Comparison of ENCODE assay signal across 7 mouse cellular contexts in genomic region chr6:66962582-66963043, GRCm38 (mm10).
DNase-seq lines count a peak whose midpoint lies in the region; ATAC-seq and TF ChIP-seq lines count a peak whose summit lies in the region.

No protein-coding gene starts in this region.

- H3K79me2 ChIP-seq in heart, adult 2 months (replicated peaks; ENCODE audit: control insufficient read depth, insufficient read depth, low read length): no peaks in the 10 kb centered on the region

- no peak for TF ChIP-seq POLR2A in heart, adult 2 months (IDR thresholded peaks at IDR 0.05; ENCODE audit: insufficient read depth, low read depth, low read length)

- TF ChIP-seq EP300 in heart, adult 2 months (IDR thresholded peaks at IDR 0.05; ENCODE audit: insufficient read depth, low read depth, low read length): no peak

- H3K9me3 ChIP-seq in liver, embryonic 11.5 days (ENCODE audit: control insufficient read depth, low read length): no peaks in the 10 kb centered on the region

- no peak overlapping the region for H3K27ac ChIP-seq in heart, adult 2 months
- no peak overlapping the region for H3K27ac ChIP-seq in liver, embryonic 11.5 days (ENCODE audit: low read depth, low read length)

- no peak overlapping the region for H3K9ac ChIP-seq in heart, adult 2 months (ENCODE audit: low read depth, low read length)
- H3K9ac ChIP-seq in liver, embryonic 11.5 days (ENCODE audit: low read depth, low read length): no peak overlapping the region

- no peak overlapping the region for H3K4me3 ChIP-seq in heart, adult 2 months
- H3K4me3 ChIP-seq in liver, embryonic 11.5 days (ENCODE audit: low read depth, low read length): no peak overlapping the region

- peaks cover 11% of the 10 kb centered on the region for H3K4me1 ChIP-seq in heart, adult 2 months (ENCODE audit: control insufficient read depth, insufficient read depth, low read length)
- peaks cover 17% of the 10 kb centered on the region for H3K4me1 ChIP-seq in liver, embryonic 11.5 days (replicated peaks; ENCODE audit: control insufficient read depth, insufficient read depth, low read length)

- peak; percentile 98 for TF ChIP-seq CTCF in heart, adult 2 months (IDR thresholded peaks at IDR 0.05)

- intact Hi-C loops in heart, adult 2 months (cut with DNase I): loop anchor here (1.0 to 10.0 kb wide), 5 partner anchors 74 to 362 kb away; partner anchors contain the start of gene Gadd45a

- 14% methylated on average over 2 of the region's 2 CpGs for WGBS in heart, adult 2 months
- WGBS in liver, embryonic 11.5 days: 33% methylated on average over 2 of the region's 2 CpGs

- no peaks in the 10 kb centered on the region; the same call in 1 of the 2 replicates for H3K36me3 ChIP-seq in heart, adult 2 months (ENCODE audit: control insufficient read depth, insufficient read depth, low read length)
- no peaks in the 10 kb centered on the region for H3K36me3 ChIP-seq in liver, embryonic 11.5 days (ENCODE audit: control insufficient read depth, insufficient read depth, low read length)

- peak; percentile 75 for ATAC-seq in liver, embryonic 11.5 days (replicated peaks; ENCODE audit: low FRiP score)

- H3K4me2 ChIP-seq in liver, embryonic 11.5 days: no peak overlapping the region

- no peaks in the 10 kb centered on the region for H3K27me3 ChIP-seq in heart, adult 2 months (ENCODE audit: control insufficient read depth, insufficient read depth, low read length)
- no peaks in the 10 kb centered on the region for H3K27me3 ChIP-seq in liver, embryonic 11.5 days (replicated peaks; ENCODE audit: control insufficient read depth, insufficient read depth, low read length)

- peak; percentile 23 to 41 for DNase-seq in CD8-positive naive resting alpha-beta T cell, adult 2 months (ENCODE audit: low read depth in 2 of 2, low spot score in 2 of 2)
- peak; percentile 40 for DNase-seq in T-cell, adult 2 months (ENCODE audit: low spot score)
- DNase-seq in embryo, embryonic 11 days: peak; percentile 80
- peak in 1 of 2 experiments; percentile 42 for DNase-seq in heart, adult 2 months
- peak; percentile 69 for DNase-seq in kidney, adult 11 months
- no peak for DNase-seq in liver, embryonic 11.5 days (ENCODE audit: low spot score)
- peak; percentile 39 for DNase-seq in neural tube, embryonic 10.5 days (ENCODE audit: extremely low spot score, low spot score)
